Mouse (Mus musculus): Measurements from ENCODE around the gene Gm13199. TPM values are rescaled to one million over a fixed set of nuclear protein-coding genes. Genes with fewer than 3 reads are reported as not detected.

The Gm13199 gene
- polyA plus RNA-seq, 1 experiment: 3.5 TPM

GRCm38 (mm10) chr2:5822449-5822848, 40.3 kb downstream of the Gm13199 start:
- no peak for DNase-seq (ENCODE audit: low spot score)

- no peak for DNase-seq (ENCODE audit: low spot score)
Observed at GRCm38 (mm10) chr2:5821264-5821663, 41.5 kb downstream of the Gm13199 start.

Other genes starting within 250 kb of the Gm13199 start
- 6.2 and 7.0 TPM in 2 replicates for gene Camk1d, start 148.4 kb downstream of the Gm13199 start, polyA plus RNA-seq (2012; rRNA removed)
- 17.6 and 25.1 TPM in 2 replicates for gene Nudt5, start 17.9 kb downstream of the Gm13199 start, polyA plus RNA-seq (2012; rRNA removed)
- gene Cdc123, start 17.8 kb downstream of the Gm13199 start, polyA plus RNA-seq (2012; rRNA removed): 90.0 and 101 TPM in 2 replicates
- gene Sec61a2, start 32.5 kb upstream of the Gm13199 start, polyA plus RNA-seq (2012; rRNA removed): 57.6 and 72.1 TPM in 2 replicates
- gene Dhtkd1, start 79.9 kb upstream of the Gm13199 start, polyA plus RNA-seq (2012; rRNA removed): 2.4 and 4.0 TPM in 2 replicates
- gene Upf2, start 88.5 kb upstream of the Gm13199 start, polyA plus RNA-seq (2012; rRNA removed): 15.3 and 25.0 TPM in 2 replicates

Measured in urinary bladder, adult 2 months (tissue).